Mouse (Mus musculus): ENCODE measurements around the gene Mpzl2.
A peak's percentile ranks its signal among the peaks of the same experiment; 100 is the strongest.

DNA sequence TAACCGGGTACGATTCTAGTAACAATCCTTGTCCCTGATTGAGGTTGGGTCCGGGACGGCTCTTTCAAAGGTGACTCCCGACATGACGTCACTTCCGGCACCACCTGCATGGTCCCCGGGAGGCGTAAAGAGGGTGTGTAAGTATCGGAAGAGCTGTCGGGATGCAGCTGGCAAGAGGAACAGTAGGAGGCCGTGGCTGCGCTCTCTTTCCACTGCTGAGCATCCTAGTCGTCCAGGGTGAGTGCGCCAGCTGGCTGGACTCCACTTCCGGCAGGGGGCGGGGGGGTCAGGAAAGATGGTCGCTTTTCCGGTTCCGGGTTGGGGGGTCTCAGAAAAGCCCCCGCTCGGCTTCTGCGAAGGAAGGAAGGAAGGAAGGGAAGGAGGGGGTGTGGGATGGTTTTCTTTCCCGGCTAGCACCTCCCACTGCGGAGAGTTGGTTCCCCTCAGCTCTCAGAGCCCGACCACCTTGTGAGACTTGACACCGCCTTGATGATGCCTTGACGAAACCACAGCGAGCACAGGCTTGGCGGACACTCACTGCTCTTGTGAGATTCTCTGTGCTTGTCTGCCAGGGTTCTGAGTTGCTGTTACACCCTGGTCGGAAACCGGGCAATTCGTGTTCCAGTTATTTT, 15.6 kb downstream of the Mpzl2 start, which contains the start of gene Mpzl3:
- TF ChIP-seq CTCF (IDR thresholded peaks at IDR 0.05; ENCODE audit: control insufficient read depth, insufficient read depth, insufficient replicate concordance, low read depth, low read length), result no peak
- peak; percentile 39 for TF ChIP-seq POLR2A (IDR thresholded peaks at IDR 0.05; ENCODE audit: control insufficient read depth, low read depth, low read length)
